Mouse (Mus musculus) forebrain, embryonic 16.5 days (tissue): ENCODE measurements around the gene Pebp1. TPM values are rescaled to one million over a fixed set of nuclear protein-coding genes. Genes with fewer than 3 reads are reported as not detected.

Source experiments
- ATAC-seq: fragments of 200-750 bp; cut with Nextera tagmentation; 2 replicates; pipeline ENCODE4 v1.8.0; 2017; ENCODE audit warnings: mild to moderate bottlenecking, moderate library complexity
- H3K27ac ChIP-seq: fragments of 300-500 bp; sonication (generic); 2 replicates; pipeline ENCODE4 v1.5.1; 2014; ENCODE audit warnings: low read length, control low read depth
- H3K27me3 ChIP-seq: fragments of 300-500 bp; sonication (generic); replicated peaks from 2 replicates; pipeline ENCODE4 v1.6.1; 2014; ENCODE audit warnings: low read length; ENCODE audit not compliant: control insufficient read depth, insufficient read depth
- H3K36me3 ChIP-seq: fragments of 300-500 bp; sonication (generic); 2 replicates; pipeline ENCODE4 v1.6.1; 2014; ENCODE audit not compliant: control insufficient read depth, insufficient read depth
- H3K4me1 ChIP-seq: fragments of 300-500 bp; sonication (generic); replicated peaks from 2 replicates; pipeline ENCODE4 v1.6.1; 2014; ENCODE audit warnings: low read length; ENCODE audit not compliant: control insufficient read depth, insufficient read depth
- H3K4me2 ChIP-seq: fragments of 300-500 bp; sonication (generic); 2 replicates; pipeline ENCODE4 v1.6.1; 2014; ENCODE audit warnings: mild to moderate bottlenecking, low read length, control low read depth
- H3K4me3 ChIP-seq: fragments of 300-500 bp; sonication (generic); replicated peaks from 2 replicates; pipeline ENCODE4 v1.5.1; 2014; ENCODE audit warnings: mild to moderate bottlenecking, low read length, control low read depth
- H3K9ac ChIP-seq: fragments of 300-500 bp; sonication (generic); replicated peaks from 2 replicates; pipeline ENCODE4 v1.6.1; 2014; ENCODE audit warnings: low read depth, low read length, control low read depth
- H3K9me3 ChIP-seq: fragments of 300-500 bp; sonication (generic); 2 replicates; pipeline ENCODE4 v1.6.1; 2016; ENCODE audit warnings: low read length; ENCODE audit not compliant: control insufficient read depth
- WGBS: fragments of 180-500 bp; shearing (Covaris S2); extraction: QIAGEN DNeasy Blood & Tissue Kit; methylation state at CpG from one replicate; pipeline ENCODE4 v1.1.7; 2014; 5-methylcytosine and 5-hydroxymethylcytosine counted together
- polyA plus RNA-seq: library from polyadenylated mRNA; unstranded; fragments of >200 nt; fragmentation: Nextera tagmentation; extraction: Ambion mirVana; gene quantifications from 2 replicates; pipeline ENCODE4 v1.2.1, GENCODE M21; 2015

The Pebp1 gene
- polyA plus RNA-seq, 1 experiment from 2014 or later = 1,180 TPM

- Histone ChIP-seq H3K4me1 (peaks cover 9% of the 10 kb centered on the region), H3K27ac (no peak overlapping the region), H3K36me3 (peaks cover 7% of the 10 kb centered on the region; the same call in 1 of the 2 replicates), H3K9ac (no peak overlapping the region), H3K4me3 (no peak overlapping the region), H3K9me3 (no peaks in the 10 kb centered on the region), H3K4me2 (no peak overlapping the region), H3K27me3 (no peaks in the 10 kb centered on the region)
- 73% methylated on average over 4 of the region's 4 CpGs for WGBS
- no peak for ATAC-seq
These were observed 7.8 kb downstream of the Pebp1 start for GRCm38 (mm10) chr5:117279669-117280050.

- 82% methylated on average over 15 of the region's 15 CpGs for WGBS
- peaks cover 7% of the 10 kb centered on the region; the same call in 1 of the 2 replicates for H3K36me3 ChIP-seq
- no peak overlapping the region for H3K27ac ChIP-seq
- H3K9ac ChIP-seq = no peak overlapping the region
- no peak overlapping the region for H3K4me2 ChIP-seq
- ATAC-seq = no peak
- no peak overlapping the region for H3K4me3 ChIP-seq
- H3K9me3 ChIP-seq = no peaks in the 10 kb centered on the region
- H3K4me1 ChIP-seq = peaks cover 3% of the 10 kb centered on the region
- H3K27me3 ChIP-seq = no peaks in the 10 kb centered on the region
These were observed 8.4 kb downstream of the Pebp1 start for GRCm38 (mm10) chr5:117278809-117279668.

GRCm38 (mm10) chr5:117277784-117278183 lies 9.6 kb downstream of the Pebp1 start:
- no peaks in the 10 kb centered on the region for H3K9me3 ChIP-seq
- H3K9ac ChIP-seq = no peak overlapping the region
- ATAC-seq = no peak
- WGBS = 94% methylated on average over 6 of the region's 6 CpGs
- no peak overlapping the region for H3K4me3 ChIP-seq
- no peaks in the 10 kb centered on the region for H3K27me3 ChIP-seq
- H3K4me2 ChIP-seq = no peak overlapping the region
- peaks cover 7% of the 10 kb centered on the region; the same call in 1 of the 2 replicates for H3K36me3 ChIP-seq
- no peaks in the 10 kb centered on the region for H3K4me1 ChIP-seq
- H3K27ac ChIP-seq = no peak overlapping the region

GRCm38 (mm10) chr5:117274817-117275216 lies 12.6 kb downstream of the Pebp1 start:
- Histone ChIP-seq H3K27me3 (no peaks in the 10 kb centered on the region), H3K4me1 (no peaks in the 10 kb centered on the region), H3K27ac (no peak overlapping the region), H3K9me3 (no peaks in the 10 kb centered on the region), H3K4me2 (no peak overlapping the region), H3K4me3 (no peak overlapping the region), H3K36me3 (peaks cover 2% of the 10 kb centered on the region), H3K9ac (no peak overlapping the region)
- no peak for ATAC-seq
- 69% methylated on average over 5 of the region's 5 CpGs for WGBS

- H3K9me3 ChIP-seq = no peaks in the 10 kb centered on the region
- WGBS = 83% methylated on average over 14 of the region's 14 CpGs
- H3K27ac ChIP-seq = no peak overlapping the region
- no peak overlapping the region for H3K9ac ChIP-seq
- H3K4me2 ChIP-seq = no peak overlapping the region
- H3K36me3 ChIP-seq = peaks cover 2% of the 10 kb centered on the region
- no peak overlapping the region for H3K4me3 ChIP-seq
- no peak for ATAC-seq
- H3K4me1 ChIP-seq = no peaks in the 10 kb centered on the region
- no peaks in the 10 kb centered on the region for H3K27me3 ChIP-seq
These were observed 15.5 kb downstream of the Pebp1 start for GRCm38 (mm10) chr5:117271945-117272344.

- peaks cover 13% of the 10 kb centered on the region for H3K36me3 ChIP-seq
These were observed 18.0 kb downstream of the Pebp1 start for GRCm38 (mm10) chr5:117269395-117269794.

GRCm38 (mm10) chr5:117268749-117269148 lies 18.7 kb downstream of the Pebp1 start:
- Histone ChIP-seq H3K4me3 (no peak overlapping the region), H3K27me3 (no peaks in the 10 kb centered on the region), H3K36me3 (peaks cover 18% of the 10 kb centered on the region), H3K9me3 (no peaks in the 10 kb centered on the region), H3K9ac (no peak overlapping the region), H3K4me2 (no peak overlapping the region), H3K4me1 (no peaks in the 10 kb centered on the region), H3K27ac (no peak overlapping the region)
- ATAC-seq = no peak
- WGBS = 35% methylated on average over 5 of the region's 5 CpGs

More at GRCm38 (mm10) chr5:117269395-117269794, 18.0 kb downstream of the Pebp1 start:
- no peaks in the 10 kb centered on the region for H3K4me1 ChIP-seq
- no peak overlapping the region for H3K27ac ChIP-seq
- H3K9me3 ChIP-seq = no peaks in the 10 kb centered on the region
- H3K9ac ChIP-seq = no peak overlapping the region
- H3K27me3 ChIP-seq = no peaks in the 10 kb centered on the region
- WGBS = 94% methylated on average over 12 of the region's 12 CpGs
- H3K4me2 ChIP-seq = no peak overlapping the region
- ATAC-seq = no peak
- no peak overlapping the region for H3K4me3 ChIP-seq

GRCm38 (mm10) chr5:117267913-117268312 lies 19.5 kb downstream of the Pebp1 start:
- no peaks in the 10 kb centered on the region for H3K4me1 ChIP-seq
- H3K9ac ChIP-seq = no peak overlapping the region
- peaks cover 26% of the 10 kb centered on the region for H3K36me3 ChIP-seq
- no peak overlapping the region for H3K4me3 ChIP-seq
- 87% methylated on average over 14 of the region's 14 CpGs for WGBS
- H3K9me3 ChIP-seq = no peaks in the 10 kb centered on the region
- no peak overlapping the region for H3K27ac ChIP-seq
- H3K4me2 ChIP-seq = no peak overlapping the region
- no peaks in the 10 kb centered on the region for H3K27me3 ChIP-seq
- ATAC-seq = no peak

GRCm38 (mm10) chr5:117264701-117265100 lies 22.7 kb downstream of the Pebp1 start:
- no peaks in the 10 kb centered on the region for H3K9me3 ChIP-seq
- H3K4me3 ChIP-seq = no peak overlapping the region
- H3K4me1 ChIP-seq = no peaks in the 10 kb centered on the region
- H3K27ac ChIP-seq = no peak overlapping the region
- 43% methylated on average over 5 of the region's 5 CpGs for WGBS
- H3K36me3 ChIP-seq = peaks cover 25% of the 10 kb centered on the region
- H3K9ac ChIP-seq = no peak overlapping the region
- no peak for ATAC-seq
- H3K4me2 ChIP-seq = no peak overlapping the region
- no peaks in the 10 kb centered on the region for H3K27me3 ChIP-seq
